Mouse (Mus musculus) erythroblast, embryonic 14.5 days (primary cell): ENCODE measurements around the gene Olfr692.

Experiments
- GATA1 ChIP-seq: IDR thresholded peaks from 2 replicates; pipeline ENCODE4 v1.6.1; 2012; ENCODE audit warnings: low read length, inconsistent platforms, mixed read lengths
- TAL1 ChIP-seq: IDR thresholded peaks from 3 replicates; pipeline ENCODE4 v1.6.1; 2012; ENCODE audit warnings: low read length, inconsistent platforms, mixed read lengths

DNA sequence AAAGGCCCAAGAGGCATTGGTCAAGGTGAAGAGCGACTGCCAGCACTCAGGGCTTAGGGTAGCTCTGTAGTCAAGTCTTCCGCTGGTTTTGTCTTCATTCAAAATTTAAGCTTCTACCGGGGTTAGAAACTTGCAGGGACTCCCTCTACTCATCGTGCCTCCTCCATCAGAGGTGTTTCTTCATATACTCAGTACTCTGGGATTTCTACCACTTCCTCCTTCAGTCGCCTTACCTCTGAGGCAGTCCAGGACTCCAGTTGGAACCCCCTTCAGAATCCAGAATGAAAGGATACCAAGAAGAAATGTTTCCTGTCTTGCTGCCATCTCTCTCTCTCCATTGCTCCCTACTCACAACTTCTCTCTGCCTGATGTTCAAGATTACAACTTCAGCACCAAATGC lies 762 bp upstream of the Olfr692 start:
- no peak for TF ChIP-seq TAL1
- TF ChIP-seq GATA1: no peak
